Mouse (Mus musculus): ENCODE measurements around the gene Casq2. TPM values are rescaled to one million over a fixed set of nuclear protein-coding genes. Genes with fewer than 3 reads are reported as not detected.

The Casq2 gene
- polyA plus RNA-seq, 1 experiment from 2014 or later, result 196 TPM

GRCm38 (mm10) chr3:102194291-102195051, 108.3 kb downstream of the Casq2 start:
- 20% methylated on average over 11 of the region's 11 CpGs for WGBS
- ATAC-seq (ENCODE audit: extremely low read depth, insufficient number of reproducible peaks, low FRiP score, low TSS enrichment), result no peak

GRCm38 (mm10) chr3:102195762-102196161, 109.5 kb downstream of the Casq2 start:
- peaks cover 100% of the 10 kb centered on the region for H3K4me1 ChIP-seq
- no peak overlapping the region for H3K9ac ChIP-seq
- no peaks in the 10 kb centered on the region for H3K9me3 ChIP-seq
- WGBS, result 39% methylated on average over 2 of the region's 2 CpGs
- ATAC-seq (ENCODE audit: extremely low read depth, insufficient number of reproducible peaks, low FRiP score, low TSS enrichment), result no peak
- peaks cover 19% of the 10 kb centered on the region for H3K36me3 ChIP-seq
- H3K4me2 ChIP-seq, result no peak overlapping the region
- 0 out of 2 replicates have a peak overlapping the region, but pooled peaks have one; percentile 79 for H3K27ac ChIP-seq (replicated peaks)
- H3K4me3 ChIP-seq, result no peak overlapping the region
- no peaks in the 10 kb centered on the region; the same call in 1 of the 2 replicates for H3K27me3 ChIP-seq (replicated peaks)

More at GRCm38 (mm10) chr3:102194291-102195051, 108.3 kb downstream of the Casq2 start:
- Histone ChIP-seq H3K36me3 (peaks cover 19% of the 10 kb centered on the region), H3K27me3 (replicated peaks) (no peaks in the 10 kb centered on the region; the same call in 1 of the 2 replicates), H3K4me3 (no peak overlapping the region), H3K4me1 (peaks cover 99% of the 10 kb centered on the region), H3K9ac (peak overlapping the region; percentile 53), H3K9me3 (no peaks in the 10 kb centered on the region), H3K4me2 (peak overlapping the region; percentile 60), H3K27ac (replicated peaks) (peak overlapping the region; percentile 79)

Other genes with a start within 250 kb of the Casq2 start
- gene Mab21l3, start 237.5 kb upstream of the Casq2 start, polyA plus RNA-seq (2015; fragmentation: Nextera tagmentation; extraction: Ambion mirVana), result 0.28 and 0.55 TPM in 2 replicates
- gene Slc22a15, start 162.0 kb upstream of the Casq2 start, polyA plus RNA-seq (2015; fragmentation: Nextera tagmentation; extraction: Ambion mirVana), result 5.2 and 5.5 TPM in 2 replicates
- gene Nhlh2, start 76.3 kb upstream of the Casq2 start, polyA plus RNA-seq (2015; fragmentation: Nextera tagmentation; extraction: Ambion mirVana), result not detected in 2 replicates
- 19.2 and 24.0 TPM in 2 replicates for gene Vangl1, start 118.3 kb downstream of the Casq2 start, polyA plus RNA-seq (2015; fragmentation: Nextera tagmentation; extraction: Ambion mirVana)

Measured in heart, embryonic 13.5 days (tissue).